Mouse (Mus musculus) lung, embryonic 14.5 days (tissue): ENCODE data around the gene Gm15217. TPM values are rescaled to one million over a fixed set of nuclear protein-coding genes. Genes with fewer than 3 reads are reported as not detected.

ENCODE experiments used
- ATAC-seq: fragments of 200-750 bp; cut with Nextera tagmentation; 2 replicates; pipeline ENCODE4 v1.8.0; 2017; ENCODE audit warnings: mild to moderate bottlenecking, moderate TSS enrichment, moderate library complexity; ENCODE audit not compliant: insufficient read depth
- DNase-seq: peaks from one replicate; pipeline ENCODE4 v3.0.0-alpha.2; 2015
- H3K27ac ChIP-seq: fragments of 300-500 bp; sonication (generic); 2 replicates; pipeline ENCODE4 v1.5.1; 2014; ENCODE audit warnings: low read depth, mild to moderate bottlenecking, moderate library complexity
- H3K27me3 ChIP-seq: fragments of 300-500 bp; sonication (generic); 2 replicates; pipeline ENCODE4 v1.6.1; 2014; ENCODE audit warnings: low read length, control low read depth; ENCODE audit not compliant: insufficient read depth
- H3K36me3 ChIP-seq: fragments of 300-500 bp; sonication (generic); 2 replicates; pipeline ENCODE4 v1.6.1; 2014; ENCODE audit warnings: control low read depth; ENCODE audit not compliant: insufficient read depth
- H3K4me1 ChIP-seq: fragments of 300-500 bp; sonication (generic); 2 replicates; pipeline ENCODE4 v1.6.1; 2014; ENCODE audit warnings: antibody characterized with exemption, control low read depth; ENCODE audit not compliant: insufficient read depth
- H3K4me2 ChIP-seq: fragments of 300-500 bp; sonication (generic); 2 replicates; pipeline ENCODE4 v1.6.1; 2014; ENCODE audit warnings: mild to moderate bottlenecking
- H3K4me3 ChIP-seq: fragments of 300-500 bp; sonication (generic); 2 replicates; pipeline ENCODE4 v1.5.1; 2014; ENCODE audit warnings: low read depth, low read length
- H3K9ac ChIP-seq: fragments of 300-500 bp; sonication (generic); 2 replicates; pipeline ENCODE4 v1.6.1; 2014
- H3K9me3 ChIP-seq: fragments of 300-500 bp; sonication (generic); 2 replicates; pipeline ENCODE4 v1.6.1; 2016; ENCODE audit warnings: low read depth, low read length, control low read depth
- CTCF ChIP-seq: IDR thresholded peaks from 2 replicates; pipeline ENCODE4 v1.5.1; 2016; ENCODE audit warnings: antibody characterized with exemption, low read depth
- WGBS: fragments of 180-500 bp; shearing (Covaris S2); extraction: QIAGEN DNeasy Blood & Tissue Kit; methylation state at CpG from one replicate; pipeline ENCODE4 v1.1.7; 2014; 5-methylcytosine and 5-hydroxymethylcytosine counted together
- polyA plus RNA-seq: library from polyadenylated mRNA; unstranded; fragments of >200 nt; fragmentation: Nextera tagmentation; extraction: Ambion mirVana; gene quantifications from 2 replicates; pipeline ENCODE4 v1.2.1, GENCODE M21; 2014

Gm15217 gene
- polyA plus RNA-seq, 1 experiment from 2014 or later: 0.53 TPM

GRCm38 (mm10) chr14:46386478-46387356, 7.5 kb downstream of the Gm15217 start:
- peak overlapping the region; percentile 58 for H3K9ac ChIP-seq
- peak; percentile 2; the same call in 1 of the 2 replicates for ATAC-seq
- no peaks in the 10 kb centered on the region for H3K9me3 ChIP-seq
- H3K36me3 ChIP-seq: peaks cover 31% of the 10 kb centered on the region
- TF ChIP-seq CTCF: no peak
- peaks cover 4% of the 10 kb centered on the region for H3K27me3 ChIP-seq
- peak overlapping the region; percentile 62 for H3K4me2 ChIP-seq
- H3K4me3 ChIP-seq: peak overlapping the region; percentile 61
- WGBS: under 1% methylated on average over 28 of the region's 28 CpGs
- DNase-seq: peak; percentile 39
- H3K27ac ChIP-seq: peak overlapping the region; percentile 1; the same call in 1 of the 2 replicates
- H3K4me1 ChIP-seq: no peaks in the 10 kb centered on the region; the same call in 1 of the 2 replicates

GRCm38 (mm10) chr14:46387357-46387671, 8.1 kb downstream of the Gm15217 start:
- ATAC-seq (peak; percentile 86), DNase-seq (peak; percentile 95)
- TF ChIP-seq CTCF: no peak
- Histone ChIP-seq H3K27ac (peak overlapping the region; percentile 96), H3K4me3 (peak overlapping the region; percentile 61), H3K4me1 (no peaks in the 10 kb centered on the region; the same call in 1 of the 2 replicates), H3K9ac (peak overlapping the region; percentile 77), H3K9me3 (no peaks in the 10 kb centered on the region), H3K36me3 (peaks cover 27% of the 10 kb centered on the region), H3K27me3 (peaks cover 4% of the 10 kb centered on the region), H3K4me2 (peak overlapping the region; percentile 62)
- WGBS: under 1% methylated on average over 27 of the region's 27 CpGs

DNA sequence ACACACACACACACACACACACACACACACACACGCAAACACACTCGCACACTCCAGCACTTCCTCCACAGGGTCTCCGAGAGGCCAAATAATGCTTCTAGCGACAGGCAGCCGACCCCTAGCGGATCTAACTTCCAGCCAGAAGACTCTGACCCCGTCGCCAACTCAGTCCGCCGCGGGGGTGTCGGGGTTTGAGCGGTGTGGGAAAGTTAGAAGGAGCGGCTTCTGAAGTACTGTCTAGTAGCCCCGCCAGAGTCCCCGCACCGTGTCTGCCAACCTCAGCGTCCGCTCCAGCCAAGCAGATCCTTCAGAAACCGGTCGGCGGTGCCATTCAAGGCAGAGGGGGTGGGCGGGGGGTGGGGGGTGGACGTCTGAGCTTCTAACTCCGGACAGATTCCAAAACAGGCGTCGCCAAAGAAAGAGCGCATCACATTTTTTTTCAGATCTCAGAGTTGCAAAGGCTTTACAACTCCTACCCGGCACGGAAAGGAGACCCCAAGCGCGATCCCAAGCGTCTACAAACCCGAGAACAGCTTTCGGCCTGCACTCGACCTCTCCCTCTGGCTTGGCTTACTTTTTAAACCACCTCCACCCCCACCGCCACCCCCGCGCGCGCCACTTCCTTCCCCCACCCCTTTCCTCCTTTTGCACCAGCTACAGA, 8.7 kb downstream of the Gm15217 start:
- Histone ChIP-seq H3K36me3 (peaks cover 21% of the 10 kb centered on the region), H3K27me3 (peaks cover 4% of the 10 kb centered on the region), H3K4me2 (peak overlapping the region; percentile 62), H3K4me3 (peak overlapping the region; percentile 61), H3K9ac (peak overlapping the region; percentile 77), H3K27ac (peak overlapping the region; percentile 96), H3K4me1 (no peaks in the 10 kb centered on the region; the same call in 1 of the 2 replicates), H3K9me3 (no peaks in the 10 kb centered on the region)
- under 1% methylated on average over 41 of the region's 41 CpGs for WGBS
- peak; percentile 43; the same call in 1 of the 2 replicates for TF ChIP-seq CTCF
- ATAC-seq (peak; percentile 35), DNase-seq (peak; percentile 85)

- under 1% methylated on average over 27 of the region's 27 CpGs for WGBS
- Histone ChIP-seq H3K4me3 (peak overlapping the region; percentile 61), H3K9ac (peak overlapping the region; percentile 77), H3K27me3 (peaks cover 4% of the 10 kb centered on the region), H3K27ac (peak overlapping the region; percentile 96), H3K4me1 (no peaks in the 10 kb centered on the region; the same call in 1 of the 2 replicates), H3K9me3 (no peaks in the 10 kb centered on the region), H3K4me2 (peak overlapping the region; percentile 62), H3K36me3 (peaks cover 17% of the 10 kb centered on the region)
- DNase-seq (peak; percentile 76), ATAC-seq (0 out of 2 replicates have a peak, but pooled peaks have one; percentile 3)
- TF ChIP-seq CTCF: peak; percentile 56
Measured at GRCm38 (mm10) chr14:46388636-46389035, 9.4 kb downstream of the Gm15217 start.

- DNase-seq: peak; percentile 39
- Histone ChIP-seq H3K4me2 (peak overlapping the region; percentile 62), H3K9me3 (no peaks in the 10 kb centered on the region), H3K9ac (peak overlapping the region; percentile 77), H3K36me3 (peaks cover 7% of the 10 kb centered on the region; the same call in 1 of the 2 replicates), H3K4me1 (no peaks in the 10 kb centered on the region; the same call in 1 of the 2 replicates), H3K27ac (peak overlapping the region; percentile 78), H3K4me3 (peak overlapping the region; percentile 61), H3K27me3 (peaks cover 4% of the 10 kb centered on the region)
- no peak for TF ChIP-seq CTCF
- WGBS: 3% methylated on average over 24 of the region's 24 CpGs
- no peak for ATAC-seq
Measured at GRCm38 (mm10) chr14:46389438-46390248, 10.4 kb downstream of the Gm15217 start.

- DNase-seq (peak; percentile 89), ATAC-seq (peak; percentile 28)
- Histone ChIP-seq H3K27me3 (peaks cover 4% of the 10 kb centered on the region), H3K4me2 (peak within 1 kb of the TSS; percentile 62), H3K4me3 (peak within 1 kb of the TSS; percentile 61), H3K9me3 (no peaks in the 10 kb centered on the region), H3K36me3 (peaks cover 6% of the 10 kb centered on the region; the same call in 1 of the 2 replicates), H3K4me1 (no peaks in the 10 kb centered on the region; the same call in 1 of the 2 replicates), H3K9ac (peak within 1 kb of the TSS; percentile 77), H3K27ac (peak within 1 kb of the TSS; percentile 78)
- no peak for TF ChIP-seq CTCF
- 2% methylated on average over 26 of the region's 26 CpGs for WGBS
Measured at GRCm38 (mm10) chr14:46390249-46390775, 11.1 kb downstream of the Gm15217 start, which contains the start of gene Bmp4. Gene Bmp4 (minus strand): TSS chr14:46390669.
